Mouse (Mus musculus) NIH3T3 (cell line): ENCODE measurements at regions not wholly inside any gene's neighbourhood (a gene's known extent, or its start where the extent isn't known, plus 50 kb on each side); places are given as distances from the start of the nearest gene placed in this dataset.

Experiments used
- DNase-seq: peaks from one replicate; pipeline ENCODE4 v3.0.0-alpha.2; 2012; ENCODE audit warnings: low read depth

DNA sequence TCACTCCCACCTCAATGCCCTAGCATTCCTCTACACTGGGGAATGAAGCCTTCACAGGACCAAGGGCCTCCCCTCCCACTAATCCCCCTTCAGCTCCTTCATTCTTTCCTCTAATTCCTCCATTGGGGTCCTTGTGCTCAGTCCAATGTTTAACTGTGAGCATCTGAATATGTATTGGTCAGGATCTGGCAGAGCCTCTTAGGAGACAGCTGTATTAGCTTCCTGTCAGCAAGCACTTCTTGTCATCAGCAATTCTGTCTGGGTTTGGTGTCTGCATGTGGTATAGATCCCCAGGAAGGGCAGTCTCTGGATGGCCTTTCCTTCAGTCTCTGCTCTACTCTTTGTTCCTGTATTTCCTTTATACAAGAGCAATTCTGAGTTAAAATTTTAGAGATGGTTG is 426.8 kb upstream of the 2610001J05Rik start:
- DNase-seq: no peak

DNA sequence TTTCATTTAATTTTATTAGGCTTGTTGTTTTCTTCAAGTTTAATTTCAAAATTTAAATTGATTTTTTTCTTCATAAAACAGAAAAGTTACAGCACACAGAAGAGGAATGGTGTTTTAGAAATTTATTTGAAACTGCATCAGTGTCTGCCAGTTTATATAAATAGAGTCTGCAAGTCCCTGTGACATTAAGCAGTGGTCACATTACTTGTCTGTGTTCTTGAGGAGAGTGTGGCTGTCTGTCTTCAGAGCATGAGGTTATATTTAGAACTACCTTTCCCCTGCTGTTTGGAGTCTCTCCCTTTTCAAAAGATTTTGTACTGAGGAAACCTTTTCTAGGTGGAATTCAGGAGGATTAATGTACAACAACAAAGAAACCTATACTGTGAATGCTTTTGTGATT is 426.1 kb upstream of the 2610001J05Rik start:
- DNase-seq: no peak

DNA sequence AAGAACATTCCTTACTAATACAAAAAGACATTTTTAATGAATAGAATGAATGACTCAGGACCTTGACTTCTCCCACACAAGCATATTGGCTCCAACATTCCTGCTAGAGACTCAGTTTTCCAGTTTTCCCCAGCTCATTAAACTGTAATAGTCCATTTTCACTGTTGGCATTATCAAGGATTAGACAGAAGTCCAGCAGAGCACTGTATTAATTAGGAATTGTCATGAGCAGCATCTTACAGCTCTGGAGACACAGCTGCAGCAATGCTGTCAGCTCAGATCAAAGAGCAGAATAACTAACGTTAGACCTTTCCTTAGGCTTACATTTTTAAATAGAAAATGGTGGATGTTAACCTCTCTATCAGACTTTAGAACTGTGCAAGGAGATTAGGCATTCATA is 419.5 kb upstream of the 2610001J05Rik start:
- DNase-seq: no peak

DNA sequence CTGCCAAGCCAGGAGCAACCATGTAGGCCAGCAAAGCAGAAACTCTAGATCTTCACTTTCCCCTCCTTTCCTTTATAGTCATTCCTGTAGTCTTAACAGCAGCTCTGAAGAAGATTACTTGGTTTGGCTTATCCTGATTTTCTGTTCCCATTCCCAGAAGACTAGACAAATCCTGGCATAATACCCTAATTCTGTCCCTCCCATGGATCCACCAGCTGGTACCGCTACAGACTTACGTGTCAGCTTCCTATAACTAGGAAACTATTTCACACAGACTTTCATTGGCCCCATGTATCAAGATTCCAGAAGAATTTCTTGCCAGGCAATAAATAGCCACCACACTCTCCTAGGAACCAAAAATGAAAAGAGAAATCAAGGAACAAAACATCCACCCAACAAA is 410.2 kb upstream of the 2610001J05Rik start:
- no peak for DNase-seq

DNA sequence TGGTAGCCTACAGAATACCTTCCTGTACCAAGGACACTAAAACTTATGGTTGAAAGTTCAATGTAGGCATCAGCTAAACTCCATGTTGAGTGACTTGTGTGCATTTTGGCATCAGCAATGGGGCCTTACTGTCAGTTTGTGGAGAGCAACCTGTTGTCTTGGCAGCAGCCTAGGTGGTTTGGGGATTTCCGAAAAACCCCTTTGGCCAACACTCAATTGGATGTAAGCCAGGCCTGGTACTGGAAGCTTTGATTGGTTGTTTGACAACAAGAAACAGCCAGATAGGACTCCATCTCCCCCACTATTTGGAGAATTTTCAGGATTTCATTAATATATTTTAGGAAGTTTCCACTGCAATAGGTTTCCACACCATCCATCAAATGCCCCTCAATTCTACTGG is 390.6 kb upstream of the 2610001J05Rik start:
- DNase-seq: no peak

DNA sequence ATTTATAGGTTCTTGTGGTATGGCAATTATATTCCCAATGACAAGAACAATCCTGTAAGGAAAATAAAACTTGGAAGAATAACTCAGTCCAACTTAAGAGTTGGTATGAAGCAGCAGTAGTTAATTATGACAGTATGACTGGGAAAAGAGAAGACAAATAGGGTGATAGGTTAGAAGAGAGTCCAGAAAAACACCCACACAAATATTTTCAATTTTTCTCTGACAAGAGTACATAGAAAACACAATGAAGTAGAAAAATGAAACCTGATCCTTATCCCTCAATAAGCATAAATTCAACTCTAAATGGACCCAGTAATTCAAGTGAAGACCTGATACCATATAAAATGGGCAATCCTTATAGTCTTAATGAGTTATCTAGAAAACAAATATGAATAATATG is 369.0 kb upstream of the 2610001J05Rik start:
- DNase-seq: no peak

DNA sequence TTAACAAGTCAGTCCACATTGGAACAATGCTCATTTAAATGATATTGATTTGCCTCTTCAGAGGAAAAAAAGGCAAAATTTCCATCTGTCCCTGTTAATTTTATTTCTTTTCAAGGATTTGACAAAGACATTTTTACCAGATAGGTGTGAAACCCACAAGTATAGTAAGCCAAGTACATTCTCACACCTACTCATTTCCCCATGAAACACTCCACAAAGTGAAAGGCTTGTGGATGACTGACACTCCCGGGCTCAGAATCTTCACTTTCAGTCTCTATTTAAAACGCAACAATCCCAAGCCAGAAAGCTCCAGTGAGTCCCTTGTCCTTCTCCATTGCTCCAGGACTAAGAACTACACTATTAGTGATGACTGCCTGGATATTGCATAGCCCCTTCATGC is 367.8 kb upstream of the 2610001J05Rik start:
- DNase-seq: no peak

DNA sequence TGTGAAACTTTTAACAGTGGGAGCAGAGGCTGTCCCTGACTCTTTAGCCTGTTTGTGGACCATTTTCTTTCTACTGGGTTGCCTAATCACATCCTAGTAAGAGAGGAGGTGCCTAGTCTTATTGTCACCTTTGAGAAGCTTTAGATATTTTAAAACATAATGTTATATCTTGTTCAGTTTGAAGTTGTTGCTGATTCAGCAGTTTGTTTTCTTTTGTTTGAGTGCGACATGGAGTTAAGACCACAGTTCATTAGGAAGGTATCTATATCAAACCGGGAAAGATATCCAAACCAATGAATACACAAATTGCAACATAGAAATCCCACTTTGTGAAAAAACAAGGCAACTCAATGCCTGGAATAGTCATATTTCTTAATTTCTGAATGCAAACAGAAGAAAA is 359.5 kb upstream of the 2610001J05Rik start:
- DNase-seq: no peak

DNA sequence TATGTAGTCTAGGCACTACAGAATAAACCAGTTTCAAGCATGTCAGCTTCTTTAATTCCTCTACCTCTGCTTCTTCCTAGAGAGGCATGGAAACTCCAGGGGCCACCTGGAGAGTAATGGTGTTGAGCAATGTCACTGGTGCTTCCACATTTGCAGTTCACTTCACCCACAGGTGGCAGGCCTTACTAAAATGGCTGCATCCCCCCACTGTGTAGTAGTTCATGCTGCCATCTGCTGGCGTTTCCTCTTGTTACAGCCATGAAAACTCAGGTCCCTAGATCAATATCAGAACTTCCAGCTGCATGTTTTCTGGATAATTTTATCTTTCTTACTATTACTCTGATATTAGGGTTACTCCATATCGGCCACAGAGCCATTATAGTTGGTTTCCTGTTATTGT is 336.2 kb upstream of the 2610001J05Rik start:
- DNase-seq: peak; percentile 82

DNA sequence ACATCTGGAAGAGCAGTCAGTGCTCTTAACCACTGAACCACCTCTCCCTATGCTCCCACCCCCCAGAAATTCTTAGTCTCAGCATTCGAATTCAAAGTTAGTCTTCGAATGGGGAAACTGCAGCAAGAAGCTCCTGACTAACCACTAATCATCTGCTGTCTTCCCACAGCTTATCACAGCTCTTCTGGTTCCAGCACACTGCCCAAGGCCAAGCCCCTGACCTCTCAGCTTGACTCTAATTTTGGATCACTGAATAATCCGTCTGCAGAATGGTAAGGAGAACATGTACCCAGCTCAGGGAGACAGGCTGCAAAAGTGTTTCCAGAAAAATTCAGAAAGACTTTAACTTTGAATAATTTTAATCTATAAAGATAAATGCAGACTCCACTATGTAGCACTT is 325.8 kb upstream of the 2610001J05Rik start:
- DNase-seq: no peak

DNA sequence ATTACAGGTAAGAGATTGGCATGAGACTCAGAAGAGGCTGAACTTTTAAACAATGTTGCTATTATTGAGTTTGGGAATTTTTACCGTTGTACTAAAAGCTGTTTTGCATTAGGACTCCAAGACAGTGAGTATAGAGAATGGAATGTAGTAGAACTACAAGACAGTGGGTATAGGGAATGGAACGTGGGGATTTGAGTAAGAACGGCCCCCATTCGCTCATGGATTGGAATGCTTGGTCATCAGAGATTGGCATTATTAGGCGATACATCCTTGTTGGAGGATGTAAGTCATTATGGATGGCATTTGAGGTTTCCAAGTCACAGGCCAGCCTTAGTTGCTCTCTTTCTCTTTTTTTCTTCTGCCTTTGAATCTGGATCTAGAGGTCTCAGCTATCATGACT is 324.0 kb upstream of the 2610001J05Rik start:
- peak; percentile 71 for DNase-seq

DNA sequence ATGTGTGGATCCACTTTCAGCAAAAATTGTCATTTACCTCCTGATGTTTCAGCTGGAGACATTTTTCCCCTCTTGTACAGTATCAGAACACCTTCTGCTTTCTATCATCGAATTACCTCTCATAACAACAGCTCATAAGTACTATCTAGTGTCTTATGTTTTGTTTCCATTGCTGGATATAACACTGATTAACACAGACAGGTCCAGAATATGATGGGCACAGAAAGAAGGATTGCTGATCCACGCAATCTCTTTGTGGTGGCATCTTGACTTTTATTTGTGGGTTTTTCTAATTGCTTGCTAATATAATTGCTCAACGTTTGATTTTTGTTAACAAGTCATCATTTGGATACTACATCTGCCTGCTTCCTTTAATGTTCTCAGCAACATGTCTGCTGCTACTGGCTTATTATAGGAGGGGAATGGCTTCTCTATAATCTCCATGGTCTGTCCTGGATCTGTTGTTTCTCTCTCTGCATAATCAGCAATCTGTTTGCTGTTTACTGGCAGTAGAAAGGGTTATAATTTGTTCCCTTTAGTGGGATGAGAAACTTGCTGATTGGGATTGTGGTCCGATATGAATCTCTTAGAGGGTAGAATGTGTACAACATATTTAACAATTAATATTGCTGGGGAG is 320.2 kb upstream of the 2610001J05Rik start:
- no peak for DNase-seq

DNA sequence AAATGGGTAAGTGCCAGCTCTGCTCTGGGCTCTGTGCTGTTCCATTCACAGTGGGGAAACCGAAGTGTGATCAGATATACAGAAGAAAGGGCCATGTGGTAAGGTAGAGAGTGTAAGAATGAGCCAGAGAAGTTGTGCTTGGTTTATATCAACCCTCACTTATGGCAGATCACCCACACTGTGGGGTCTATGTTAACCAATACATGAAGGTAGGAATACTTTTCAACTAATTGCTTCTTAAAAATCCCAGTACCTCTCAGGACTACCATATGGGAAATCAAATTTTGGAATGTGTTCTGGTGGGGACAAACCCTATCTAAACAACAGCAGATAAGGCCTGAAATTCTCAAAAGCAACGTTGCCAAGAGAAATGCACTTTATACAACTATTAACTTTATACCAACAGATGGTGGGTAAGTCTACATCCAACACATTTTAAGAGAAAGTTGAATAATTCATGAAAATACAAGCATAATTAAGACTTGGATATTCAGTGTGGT is 314.7 kb upstream of the 2610001J05Rik start:
- no peak for DNase-seq

DNA sequence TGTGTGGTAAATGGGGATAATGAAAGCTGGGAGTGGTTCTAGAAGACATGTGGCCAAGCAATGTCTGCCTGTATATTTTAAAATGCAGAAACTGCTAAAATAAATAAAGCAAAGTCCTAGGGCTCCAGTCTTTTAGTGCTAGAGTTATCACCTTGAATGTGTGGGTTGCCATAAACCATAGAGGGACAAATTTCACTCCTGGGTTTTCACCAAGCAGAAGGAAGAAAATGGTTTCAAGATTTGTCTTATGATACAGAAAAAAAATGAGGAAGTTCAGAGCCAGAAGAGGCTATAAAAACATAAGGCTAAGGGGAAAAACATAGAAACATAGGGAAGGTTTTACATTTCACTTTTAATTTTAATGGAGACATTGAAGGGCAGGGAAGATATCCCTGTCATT is 276.1 kb upstream of the 2610001J05Rik start:
- DNase-seq: no peak

DNA sequence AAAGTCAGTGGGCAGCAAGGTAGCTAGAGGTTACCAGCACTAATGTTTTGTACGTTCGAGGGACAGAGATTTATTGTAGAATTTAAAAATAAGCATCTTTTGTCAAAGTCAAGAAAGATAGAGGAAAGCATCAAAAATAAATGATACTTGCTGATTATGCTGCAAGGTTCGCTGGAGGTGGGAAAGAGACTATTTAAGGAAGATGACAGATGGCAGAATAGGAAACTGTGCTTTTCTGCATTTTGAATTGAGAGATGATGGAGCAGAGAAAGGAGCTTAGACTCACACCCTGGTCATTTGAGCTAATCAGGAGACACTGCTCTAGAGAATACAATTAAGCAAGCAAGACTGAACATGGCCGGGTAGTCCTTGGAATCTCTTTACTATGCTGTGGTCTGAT is 275.1 kb upstream of the 2610001J05Rik start:
- no peak for DNase-seq

DNA sequence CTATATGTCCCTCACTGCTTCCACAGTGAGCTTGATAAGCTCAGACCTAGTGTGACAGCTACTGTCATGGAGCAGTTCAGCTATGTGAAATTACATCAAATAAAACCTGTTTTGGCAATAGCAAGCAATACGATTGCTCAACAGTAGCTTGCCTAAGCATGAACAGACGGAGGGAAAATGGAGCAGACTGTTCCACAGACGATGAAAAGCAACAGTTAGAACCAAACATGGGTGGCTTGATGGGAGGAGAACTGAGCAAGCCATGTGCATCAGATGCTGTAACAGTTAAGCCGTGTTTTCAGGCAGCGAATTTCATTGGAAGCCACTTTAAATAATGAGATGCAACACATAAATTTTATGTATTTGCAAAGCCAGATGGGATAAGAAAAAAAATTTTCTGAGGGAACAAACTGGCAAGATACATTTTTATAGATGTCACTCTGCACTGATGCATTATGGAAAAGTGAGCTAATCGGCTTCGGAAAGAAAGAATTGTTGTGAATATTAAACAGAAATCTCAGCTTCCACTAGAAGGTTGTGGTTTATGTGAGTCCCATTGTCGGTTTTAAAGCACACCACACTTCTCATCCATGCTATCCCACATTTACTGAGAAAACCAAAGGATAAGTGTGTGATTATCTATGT is 270.9 kb upstream of the 2610001J05Rik start:
- peak; percentile 14 for DNase-seq

DNA sequence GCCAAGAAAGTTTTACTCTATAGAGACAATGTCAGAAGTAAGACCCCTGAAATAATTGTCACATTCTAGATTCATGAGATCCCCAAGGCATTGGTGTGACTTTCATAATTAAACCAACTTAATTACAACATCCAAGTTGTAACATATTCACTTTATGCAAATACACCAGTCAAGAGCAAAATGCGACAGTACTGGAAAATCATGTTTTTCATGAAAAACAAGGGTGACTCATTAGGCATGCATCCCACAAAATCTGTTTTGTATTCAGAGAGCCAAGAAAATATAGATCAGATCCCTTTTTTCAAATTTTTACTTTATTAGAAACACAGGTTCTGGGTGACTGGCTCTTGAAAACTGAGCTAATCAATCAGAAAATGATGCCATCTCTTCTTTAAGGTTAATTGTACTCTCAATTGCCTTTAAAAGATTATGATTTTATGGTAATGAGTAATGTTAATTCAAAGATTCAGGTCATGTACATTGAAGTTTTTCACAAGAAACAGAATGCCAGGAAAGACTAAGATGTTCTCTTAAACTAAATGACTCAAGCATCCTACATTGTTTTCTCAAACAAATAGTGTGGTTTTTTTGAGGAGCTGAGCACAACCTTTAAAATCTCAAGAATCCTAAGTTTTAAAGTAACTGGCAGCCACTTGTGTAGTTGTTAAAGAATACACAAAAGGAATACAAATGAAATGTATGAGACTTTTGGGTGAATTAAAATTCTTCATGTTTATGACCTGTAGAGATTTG is 259.2 kb upstream of the 2610001J05Rik start:
- peak; percentile 76 for DNase-seq

DNA sequence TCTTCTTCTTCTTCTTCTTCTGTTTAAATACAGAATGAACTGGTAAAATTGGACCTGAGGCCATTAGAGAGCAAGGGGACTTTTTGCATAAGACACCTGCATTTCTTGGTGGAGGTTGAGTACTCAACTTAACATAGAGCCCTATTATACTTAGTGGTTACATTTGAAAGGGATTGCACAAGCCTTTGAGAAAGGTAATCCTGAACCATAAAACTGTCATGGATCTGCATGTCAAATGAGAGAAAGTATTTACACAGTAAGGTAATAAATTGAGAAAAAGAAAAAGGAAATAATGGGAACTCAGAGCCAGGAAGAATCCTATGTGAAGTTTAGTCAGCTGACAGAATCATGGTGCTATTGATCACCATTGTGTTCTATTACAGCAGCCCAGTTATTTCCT is 258.1 kb upstream of the 2610001J05Rik start:
- no peak for DNase-seq

DNA sequence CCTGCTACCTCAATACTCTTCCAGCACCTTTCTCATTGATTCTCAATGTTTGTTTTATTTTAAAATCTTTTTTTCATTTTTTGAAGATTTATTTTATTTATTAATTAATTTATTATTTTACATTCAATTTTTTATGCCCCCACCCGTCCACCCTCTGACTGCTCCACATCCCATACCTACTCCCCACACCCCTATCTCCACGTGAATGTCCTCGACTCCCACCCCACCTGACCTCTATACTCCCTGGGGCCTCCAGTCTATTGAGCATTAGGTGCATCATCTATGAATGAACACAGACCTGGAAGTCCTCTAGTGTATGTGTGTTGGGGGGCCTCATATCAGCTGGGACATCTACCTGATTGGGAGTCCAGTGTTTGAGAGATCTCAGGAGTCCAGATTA is 251.0 kb upstream of the 2610001J05Rik start:
- no peak for DNase-seq

DNA sequence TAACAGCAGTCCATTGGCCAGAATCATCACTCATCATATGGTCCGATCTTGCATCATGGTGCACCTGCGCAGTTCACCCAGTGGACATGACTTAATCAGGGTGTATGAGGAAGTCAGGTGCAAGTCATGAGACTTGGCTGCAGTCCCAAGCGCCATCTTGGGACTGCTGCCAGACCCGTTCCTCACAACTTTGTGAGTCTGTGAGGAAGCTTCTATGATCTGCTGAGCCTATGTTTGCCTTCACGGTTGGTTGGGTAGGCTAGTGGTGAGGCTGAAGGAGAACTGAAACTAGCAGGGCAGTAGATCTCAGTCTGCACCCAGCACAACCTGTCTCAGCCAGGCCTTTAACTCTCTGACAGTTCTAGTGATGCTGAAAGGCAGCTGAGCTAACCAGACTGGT is 250.2 kb upstream of the 2610001J05Rik start:
- DNase-seq: peak; percentile 30

DNA sequence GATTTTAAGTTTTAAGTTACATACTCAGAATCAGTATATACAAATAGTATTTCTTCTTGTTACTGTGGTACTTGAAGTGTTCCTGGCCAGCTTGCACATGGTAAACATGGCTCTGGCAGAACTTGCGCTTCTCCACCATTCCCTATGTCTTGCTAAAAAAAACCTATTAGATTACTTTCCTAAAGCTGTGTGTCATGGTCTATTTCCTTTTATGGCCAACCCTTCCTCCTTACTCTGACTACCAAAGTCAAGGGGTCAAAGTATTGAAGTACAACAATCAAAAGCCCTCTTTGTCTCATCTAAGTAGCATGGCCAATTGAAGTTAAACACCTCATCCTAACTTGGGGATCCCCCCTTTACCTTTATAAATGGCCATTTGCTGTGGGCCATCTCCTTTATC is 223.6 kb upstream of the 2610001J05Rik start:
- no peak for DNase-seq

DNA sequence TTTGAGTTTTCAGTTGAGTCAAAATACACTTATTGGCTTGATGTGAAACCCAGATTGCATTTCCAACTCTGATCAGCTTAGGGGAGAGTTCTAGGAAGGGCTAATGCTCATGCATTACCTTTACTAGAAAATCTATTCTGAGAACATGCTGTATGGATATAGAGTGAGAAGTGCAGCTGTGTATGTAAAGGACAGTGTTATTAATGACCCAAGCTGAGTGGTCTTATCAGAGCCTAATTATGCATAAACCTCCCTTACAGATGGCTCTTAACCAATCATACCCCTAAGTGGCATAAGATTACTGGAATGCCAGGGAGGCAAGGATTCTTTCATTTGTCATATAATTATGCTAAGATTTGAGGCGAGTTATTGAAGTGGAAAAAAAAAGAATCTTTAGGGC is 210.6 kb upstream of the 2610001J05Rik start:
- no peak for DNase-seq

DNA sequence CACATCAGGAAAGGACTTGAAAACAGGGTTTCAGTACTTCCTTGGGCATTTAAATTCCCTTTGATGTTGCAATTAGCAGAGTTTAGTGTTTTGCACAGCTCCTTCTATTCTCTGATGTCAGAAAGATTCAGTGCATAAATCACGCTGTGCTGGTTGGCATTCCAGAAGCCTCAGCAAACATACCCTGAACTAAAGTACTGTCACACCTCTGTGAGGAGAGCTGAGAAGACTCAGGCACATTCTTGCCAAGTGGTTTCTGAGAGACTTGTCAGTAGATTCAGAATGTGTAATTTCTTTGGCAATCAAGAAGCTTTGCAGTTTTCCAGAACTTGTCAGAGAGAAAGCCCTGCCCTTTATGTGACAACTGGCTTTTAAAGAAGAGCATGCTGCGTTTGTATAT is 192.4 kb upstream of the 2610001J05Rik start:
- no peak for DNase-seq
